Mouse (Mus musculus) heart, postnatal 0 days (tissue): ENCODE results near the gene Psen2.

Experiments used
- CTCF ChIP-seq: IDR thresholded peaks from 2 replicates; pipeline ENCODE4 v1.5.1; 2016; ENCODE audit warnings: antibody characterized with exemption, control low read depth, low read depth
- EP300 ChIP-seq: IDR thresholded peaks from 2 replicates; pipeline ENCODE4 v1.6.1; 2016; ENCODE audit warnings: antibody characterized with exemption, low read depth

GRCm38 (mm10) chr1:180212911-180213310 lies 50.3 kb downstream of the Psen2 start:
- no peak for TF ChIP-seq CTCF
- no peak for TF ChIP-seq EP300
